Mouse (Mus musculus): ENCODE measurements around the gene Cd63. TPM values are rescaled to one million over a fixed set of nuclear protein-coding genes. Genes with fewer than 3 reads are reported as not detected.

The Cd63 gene
- polyA plus RNA-seq, 1 experiment = 2,043 TPM

DNA sequence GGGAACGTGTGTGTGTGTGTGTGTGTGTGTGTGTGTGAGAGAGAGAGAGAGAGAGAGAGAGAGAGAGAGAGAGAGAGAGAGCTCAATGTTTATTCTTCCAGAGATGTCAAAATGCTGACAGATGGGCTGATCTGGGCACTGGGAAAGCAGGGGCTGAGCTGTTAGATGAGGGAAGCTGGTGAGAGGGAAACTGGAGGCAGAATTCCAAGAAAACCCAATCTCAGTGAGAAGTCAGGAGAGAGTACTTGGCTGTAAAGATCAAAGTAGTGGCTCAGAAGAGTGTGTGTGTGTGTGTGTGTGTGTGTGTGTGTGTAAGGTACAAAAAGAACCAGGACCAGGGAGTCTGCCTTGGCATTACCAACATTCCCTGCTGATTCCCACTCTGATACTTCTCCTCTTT lies 3.3 kb upstream of the Cd63 start:
- no peak overlapping the region for H3K4me3 ChIP-seq (ENCODE audit: insufficient read depth, poor library complexity, severe bottlenecking)
- no peaks in the 10 kb centered on the region for H3K36me3 ChIP-seq (ENCODE audit: control insufficient read depth, insufficient read depth)
- H3K27me3 ChIP-seq (ENCODE audit: control insufficient read depth, insufficient read depth, insufficient read length) = no peaks in the 10 kb centered on the region
- no peaks in the 10 kb centered on the region for H3K79me2 ChIP-seq (ENCODE audit: control insufficient read depth, insufficient read depth)
- TF ChIP-seq USF1 (IDR thresholded peaks at IDR 0.05; ENCODE audit: low read depth) (no peak), CTCF (IDR thresholded peaks at IDR 0.05; ENCODE audit: control insufficient read depth, insufficient read depth, insufficient read length) (no peak), FOSL1 (IDR thresholded peaks at IDR 0.05; ENCODE audit: insufficient read depth, low read length, poor library complexity, severe bottlenecking) (no peak), MAX (IDR thresholded peaks at IDR 0.05) (no peak), MYOD1 (IDR thresholded peaks at IDR 0.05; ENCODE audit: control insufficient read depth, insufficient read length, low read depth) (no peak), CEBPB (IDR thresholded peaks at IDR 0.05; ENCODE audit: low read depth) (no peak), MYOG (IDR thresholded peaks at IDR 0.05; ENCODE audit: control insufficient read depth, extremely low read depth, insufficient read length) (no peak)
- no peak overlapping the region for H3ac ChIP-seq (ENCODE audit: control insufficient read depth, insufficient read length, low read depth)
- no peaks in the 10 kb centered on the region for H3K79me3 ChIP-seq (ENCODE audit: low read depth)

DNA sequence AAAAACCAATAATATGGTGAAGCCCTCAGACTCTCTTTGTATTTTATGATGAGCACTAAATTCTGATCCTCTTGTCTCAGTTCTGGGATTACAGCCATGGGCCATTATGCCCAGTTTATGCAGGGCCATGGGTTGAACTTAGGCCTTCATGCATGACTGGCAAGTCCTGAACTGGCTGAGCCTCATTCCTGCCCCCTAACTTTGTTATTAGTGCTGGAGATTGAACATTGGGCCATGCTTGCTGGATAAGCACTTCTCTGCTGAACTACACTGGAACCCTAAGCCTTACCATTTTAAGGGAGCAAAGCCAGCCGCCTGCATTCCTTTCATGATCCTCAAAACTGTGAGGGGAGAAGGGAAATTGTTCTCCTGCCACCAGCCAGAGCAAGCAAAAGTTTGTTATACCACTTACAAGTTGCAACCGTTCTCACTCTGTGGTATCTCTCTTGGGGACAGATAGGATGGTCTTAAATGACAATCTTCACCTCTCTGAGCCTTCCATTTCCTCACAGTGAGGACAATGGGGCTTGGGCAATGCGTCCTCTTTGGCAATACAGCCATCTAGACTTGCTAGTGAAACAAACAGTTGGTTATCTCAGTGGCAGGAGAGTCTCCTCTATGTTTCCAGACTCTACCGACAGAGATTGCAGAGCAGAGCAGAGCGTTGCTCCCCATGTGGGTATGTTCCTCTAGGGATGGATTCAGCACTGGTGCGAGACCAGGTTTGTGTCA lies 864 bp upstream of the Cd63 start:
- Histone ChIP-seq H3K79me3 (ENCODE audit: low read depth) (no peaks in the 10 kb centered on the region), H3K4me3 (ENCODE audit: insufficient read depth, poor library complexity, severe bottlenecking) (no peak overlapping the region), H3ac (ENCODE audit: control insufficient read depth, insufficient read length, low read depth) (no peak overlapping the region), H3K36me3 (ENCODE audit: control insufficient read depth, insufficient read depth) (no peaks in the 10 kb centered on the region), H3K27me3 (ENCODE audit: control insufficient read depth, insufficient read depth, insufficient read length) (no peaks in the 10 kb centered on the region), H3K79me2 (ENCODE audit: control insufficient read depth, insufficient read depth) (no peaks in the 10 kb centered on the region)
- no peak for TF ChIP-seq FOSL1 (IDR thresholded peaks at IDR 0.05; ENCODE audit: insufficient read depth, low read length, poor library complexity, severe bottlenecking)

DNA sequence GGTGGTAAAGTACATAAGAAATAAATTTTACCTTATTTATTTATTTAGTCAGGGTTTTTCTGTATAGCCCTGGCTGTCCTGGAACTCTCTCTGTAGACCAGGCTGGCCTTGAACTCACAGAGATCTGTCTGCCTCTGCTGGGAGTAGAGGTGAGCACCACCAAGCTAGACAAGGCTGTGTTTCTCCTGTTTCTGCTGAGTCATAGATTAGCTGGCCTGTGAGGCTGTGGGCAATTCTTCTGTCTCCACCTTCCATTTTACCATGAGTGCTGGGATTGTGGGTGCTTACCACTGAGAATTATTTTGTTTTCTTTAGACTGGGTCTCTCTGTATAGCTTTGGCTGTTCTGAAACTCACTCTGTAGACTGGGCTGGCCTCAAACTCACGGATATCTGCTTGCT lies 620 bp downstream of the Cd63 start:
- no peaks in the 10 kb centered on the region for H3K79me3 ChIP-seq (ENCODE audit: low read depth)
- TF ChIP-seq CTCF (IDR thresholded peaks at IDR 0.05; ENCODE audit: control insufficient read depth, insufficient read depth, insufficient read length) (no peak), MYOG (IDR thresholded peaks at IDR 0.05; ENCODE audit: control insufficient read depth, extremely low read depth, insufficient read length) (no peak), USF1 (IDR thresholded peaks at IDR 0.05; ENCODE audit: low read depth) (no peak), MAX (IDR thresholded peaks at IDR 0.05) (no peak), MYOD1 (IDR thresholded peaks at IDR 0.05; ENCODE audit: control insufficient read depth, insufficient read length, low read depth) (no peak), CEBPB (IDR thresholded peaks at IDR 0.05; ENCODE audit: low read depth) (no peak), FOSL1 (IDR thresholded peaks at IDR 0.05; ENCODE audit: insufficient read depth, low read length, poor library complexity, severe bottlenecking) (no peak)
- no peaks in the 10 kb centered on the region for H3K79me2 ChIP-seq (ENCODE audit: control insufficient read depth, insufficient read depth)
- H3ac ChIP-seq (ENCODE audit: control insufficient read depth, insufficient read length, low read depth) = no peak overlapping the region
- no peaks in the 10 kb centered on the region for H3K36me3 ChIP-seq (ENCODE audit: control insufficient read depth, insufficient read depth)
- H3K27me3 ChIP-seq (ENCODE audit: control insufficient read depth, insufficient read depth, insufficient read length) = no peaks in the 10 kb centered on the region
- H3K4me3 ChIP-seq (ENCODE audit: insufficient read depth, poor library complexity, severe bottlenecking) = no peak overlapping the region

DNA sequence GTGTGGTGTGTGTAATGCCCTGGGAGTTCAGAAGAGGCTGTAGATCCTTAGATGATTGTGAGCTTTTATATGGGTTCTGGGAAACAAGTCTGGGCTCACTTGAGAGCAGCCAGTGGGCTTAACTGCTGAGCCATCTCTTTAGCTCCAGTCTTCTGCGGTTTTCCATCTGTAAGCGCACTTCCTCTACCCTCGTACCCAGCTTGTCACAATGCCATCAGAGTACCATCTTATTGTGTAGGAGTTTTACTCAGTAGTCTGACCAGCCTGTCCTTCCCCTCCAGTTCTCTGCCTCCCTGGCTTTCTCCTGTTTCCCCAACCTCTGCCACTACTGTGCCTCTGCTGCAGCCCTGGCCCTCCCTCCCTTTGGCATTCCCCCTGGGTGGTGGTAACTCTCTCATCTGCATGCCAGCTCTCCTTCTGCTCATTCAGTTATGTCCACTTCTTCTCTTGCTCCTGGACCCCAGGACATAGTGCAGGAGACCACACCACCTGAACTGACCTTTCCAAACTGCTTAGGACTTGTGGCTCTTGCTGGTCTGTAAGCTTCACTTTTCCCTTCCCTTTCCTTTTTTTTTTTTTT lies 1.7 kb downstream of the Cd63 start:
- no peaks in the 10 kb centered on the region for H3K79me2 ChIP-seq (ENCODE audit: control insufficient read depth, insufficient read depth)
- H3ac ChIP-seq (ENCODE audit: control insufficient read depth, insufficient read length, low read depth) = no peak overlapping the region
- H3K27me3 ChIP-seq (ENCODE audit: control insufficient read depth, insufficient read depth, insufficient read length) = no peaks in the 10 kb centered on the region
- no peaks in the 10 kb centered on the region for H3K79me3 ChIP-seq (ENCODE audit: low read depth)
- TF ChIP-seq MYOG (IDR thresholded peaks at IDR 0.05; ENCODE audit: control insufficient read depth, extremely low read depth, insufficient read length) = no peak
- TF ChIP-seq CTCF (IDR thresholded peaks at IDR 0.05; ENCODE audit: control insufficient read depth, insufficient read depth, insufficient read length) = no peak
- no peak for TF ChIP-seq MAX (IDR thresholded peaks at IDR 0.05)
- no peak for TF ChIP-seq FOSL1 (IDR thresholded peaks at IDR 0.05; ENCODE audit: insufficient read depth, low read length, poor library complexity, severe bottlenecking)
- no peak for TF ChIP-seq MYOD1 (IDR thresholded peaks at IDR 0.05; ENCODE audit: control insufficient read depth, insufficient read length, low read depth)
- no peak overlapping the region for H3K4me3 ChIP-seq (ENCODE audit: insufficient read depth, poor library complexity, severe bottlenecking)
- H3K36me3 ChIP-seq (ENCODE audit: control insufficient read depth, insufficient read depth) = no peaks in the 10 kb centered on the region

DNA sequence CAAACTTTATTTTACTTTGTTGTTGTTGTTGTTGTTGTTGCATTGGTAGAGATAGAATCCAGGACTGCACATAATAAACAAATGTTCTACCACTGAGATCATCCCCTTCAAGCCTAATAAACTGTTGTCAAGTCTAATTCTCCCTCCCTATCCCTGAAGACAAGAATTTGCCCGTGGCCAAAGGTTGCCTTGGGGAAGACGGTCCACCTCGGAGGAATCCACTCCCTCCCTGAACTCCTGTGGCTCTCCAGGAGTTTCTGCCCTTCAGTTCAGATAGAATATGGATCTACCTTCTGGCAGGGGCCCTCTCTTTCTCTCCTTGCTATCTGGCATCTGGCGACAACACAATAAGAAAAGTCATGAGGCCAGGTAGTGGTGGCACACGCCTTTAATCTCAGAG lies 4.0 kb downstream of the Cd63 start:
- Histone ChIP-seq H3K79me2 (ENCODE audit: control insufficient read depth, insufficient read depth) (peaks cover 9% of the 10 kb centered on the region), H3ac (ENCODE audit: control insufficient read depth, insufficient read length, low read depth) (no peak overlapping the region), H3K79me3 (ENCODE audit: low read depth) (peaks cover 4% of the 10 kb centered on the region), H3K4me3 (ENCODE audit: insufficient read depth, poor library complexity, severe bottlenecking) (no peak overlapping the region), H3K36me3 (ENCODE audit: control insufficient read depth, insufficient read depth) (no peaks in the 10 kb centered on the region), H3K27me3 (ENCODE audit: control insufficient read depth, insufficient read depth, insufficient read length) (no peaks in the 10 kb centered on the region)
- no peak for TF ChIP-seq USF1 (IDR thresholded peaks at IDR 0.05; ENCODE audit: low read depth)
- no peak for TF ChIP-seq MYOD1 (IDR thresholded peaks at IDR 0.05; ENCODE audit: control insufficient read depth, insufficient read length, low read depth)
- TF ChIP-seq MYOG (IDR thresholded peaks at IDR 0.05; ENCODE audit: control insufficient read depth, extremely low read depth, insufficient read length) = no peak
- TF ChIP-seq FOSL1 (IDR thresholded peaks at IDR 0.05; ENCODE audit: insufficient read depth, low read length, poor library complexity, severe bottlenecking) = no peak
- no peak for TF ChIP-seq MAX (IDR thresholded peaks at IDR 0.05)
- TF ChIP-seq CEBPB (IDR thresholded peaks at IDR 0.05; ENCODE audit: low read depth) = no peak
